Mouse (Mus musculus) T-cell, adult 2 months (primary cell): Measurements from ENCODE around the gene Prelp.
"Not testable (repeated sequence)": the region's sequence is repeated elsewhere in the genome, so short reads cannot be mapped to it uniquely, and the experiment has no call there.

Experiments
- DNase-seq: peaks from one replicate; pipeline ENCODE4 v3.0.0; 2022; ENCODE audit warnings: low spot score

The Prelp gene

DNA sequence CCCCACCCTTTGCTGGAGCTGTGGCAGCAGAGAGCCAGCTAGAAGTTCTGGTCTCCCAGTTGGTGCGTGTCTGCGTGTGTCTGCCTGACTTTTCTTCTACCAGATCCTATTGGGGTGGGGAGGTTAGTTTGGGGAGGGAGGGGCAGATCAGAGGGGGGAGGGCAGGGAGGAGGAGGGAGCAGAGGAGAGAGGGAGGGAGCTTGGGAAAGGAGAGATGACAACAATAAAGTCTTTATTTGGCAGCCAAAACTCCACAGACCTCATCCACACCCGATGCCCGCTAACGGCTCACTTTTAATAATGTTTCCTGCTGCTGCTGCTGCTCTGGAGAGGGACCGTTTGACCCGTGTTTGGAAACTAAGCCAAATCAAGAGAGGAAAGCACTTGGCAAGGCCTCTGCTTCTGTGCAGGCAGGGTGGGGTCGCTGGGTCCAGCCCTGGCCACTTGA is at the start of gene Prelp:
TSS of gene Prelp (minus strand) at position 111 of the 448 bp plus-strand sequence.
- DNase-seq: no peak

DNA sequence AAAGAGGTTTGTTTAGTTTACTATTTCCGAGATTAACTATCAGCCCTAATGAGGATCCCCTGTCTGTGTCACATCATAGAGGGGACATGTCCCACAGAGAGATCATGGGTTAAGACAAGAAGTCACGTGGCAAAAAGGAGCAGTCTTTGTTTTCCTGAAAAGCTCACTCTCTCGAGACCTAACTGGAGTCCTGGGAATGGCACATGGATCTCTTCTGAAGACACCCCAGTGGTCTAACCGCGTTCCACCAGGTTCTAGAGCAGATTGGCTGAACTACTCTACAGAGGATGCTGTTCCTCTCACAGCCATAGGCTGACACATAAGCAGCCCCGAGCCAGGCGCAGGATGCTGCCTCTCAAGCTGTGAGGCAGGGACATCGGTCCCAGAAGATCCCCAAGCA is 48.2 kb upstream of the Prelp start:
- DNase-seq: no peak

DNA sequence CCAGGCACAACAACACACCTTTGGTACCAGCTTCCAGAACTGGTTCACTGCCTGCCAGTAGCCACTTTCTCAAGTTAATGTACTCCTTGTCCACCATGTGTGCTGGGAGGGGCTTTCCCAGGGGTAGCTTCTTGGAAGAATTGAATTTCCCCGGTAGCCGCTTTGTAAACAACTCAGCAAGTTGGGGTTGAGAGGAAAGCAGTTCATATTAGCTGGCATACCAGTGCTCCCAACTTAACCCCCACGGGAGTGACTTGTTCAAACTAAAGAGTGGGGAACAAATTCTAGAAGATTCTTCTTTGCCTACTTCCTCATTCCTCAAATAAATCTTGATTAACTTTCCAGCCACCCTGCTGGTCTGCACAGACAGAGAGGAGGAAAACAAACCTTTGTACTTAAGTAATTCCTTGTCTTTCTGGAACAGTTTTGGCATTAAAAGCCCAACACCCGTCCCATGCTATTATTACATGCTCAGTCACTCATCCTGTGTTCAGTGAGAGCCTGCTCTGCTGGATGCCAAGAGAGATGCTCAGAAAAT is 47.6 kb upstream of the Prelp start:
- DNase-seq: no peak

DNA sequence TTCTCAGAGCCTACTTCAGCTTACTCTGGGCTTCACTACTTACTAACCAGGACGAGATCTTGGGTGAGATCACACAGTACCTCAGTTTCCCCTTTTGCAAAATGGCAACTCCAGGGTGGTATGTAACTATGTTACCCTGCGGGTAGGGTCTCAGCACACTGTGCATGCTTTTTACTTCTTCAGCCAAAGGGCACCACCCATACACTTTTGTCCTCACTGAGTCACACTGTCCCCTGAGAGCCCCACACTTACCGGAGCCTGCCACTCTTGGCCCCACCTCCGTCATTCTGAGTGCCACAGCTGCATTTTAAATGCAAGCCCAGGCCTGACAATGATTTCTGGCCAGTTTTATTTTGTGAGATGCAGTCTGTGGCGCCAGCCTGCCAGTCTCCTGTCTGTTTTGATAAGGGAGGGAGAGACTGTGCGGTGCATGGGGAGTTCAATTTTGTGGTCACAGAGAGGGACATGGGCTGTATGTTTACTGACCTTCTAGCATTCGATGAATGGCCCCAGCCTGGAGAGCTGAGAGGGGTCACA is 46.3 kb upstream of the Prelp start:
- no peak for DNase-seq

DNA sequence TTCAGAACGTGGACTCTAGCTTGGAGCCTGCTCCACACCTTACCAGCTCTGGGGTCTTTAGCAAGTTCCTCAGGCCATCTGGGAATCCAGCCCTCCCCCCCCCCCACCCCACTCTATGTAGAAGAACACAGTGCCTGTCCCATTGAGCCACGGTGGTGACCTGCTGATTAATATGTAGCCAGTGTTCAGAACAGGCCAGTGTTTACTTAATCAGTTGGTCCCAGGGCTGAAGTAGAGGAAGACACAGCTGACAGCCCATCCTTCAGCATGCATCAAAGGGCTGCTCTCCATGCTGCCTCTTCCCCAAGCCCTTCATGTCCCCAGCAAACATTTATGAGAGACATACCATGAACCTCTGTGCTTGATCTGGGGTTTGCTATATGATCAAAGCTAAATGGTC is 44.8 kb upstream of the Prelp start:
- no peak for DNase-seq

DNA sequence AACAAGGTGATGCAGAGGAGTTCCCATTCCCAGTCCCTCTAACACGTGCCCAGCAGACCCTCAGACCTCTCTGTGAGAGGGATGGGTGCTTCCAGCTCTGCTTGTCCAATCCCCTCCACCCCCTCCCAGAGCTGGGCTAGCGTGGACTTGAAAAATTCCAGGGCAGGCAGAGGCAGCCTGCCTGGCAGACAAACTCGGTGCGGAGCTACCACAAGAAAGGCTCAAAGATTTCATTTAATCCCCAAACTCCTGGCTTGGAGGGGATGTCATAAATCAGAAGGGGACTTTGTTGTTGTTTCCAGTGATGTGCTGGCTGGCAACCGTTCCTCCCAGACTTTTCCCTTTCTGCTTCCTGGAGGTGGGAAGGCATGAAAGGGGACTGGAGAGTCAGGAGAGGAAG is 44.1 kb upstream of the Prelp start:
- DNase-seq: no peak

DNA sequence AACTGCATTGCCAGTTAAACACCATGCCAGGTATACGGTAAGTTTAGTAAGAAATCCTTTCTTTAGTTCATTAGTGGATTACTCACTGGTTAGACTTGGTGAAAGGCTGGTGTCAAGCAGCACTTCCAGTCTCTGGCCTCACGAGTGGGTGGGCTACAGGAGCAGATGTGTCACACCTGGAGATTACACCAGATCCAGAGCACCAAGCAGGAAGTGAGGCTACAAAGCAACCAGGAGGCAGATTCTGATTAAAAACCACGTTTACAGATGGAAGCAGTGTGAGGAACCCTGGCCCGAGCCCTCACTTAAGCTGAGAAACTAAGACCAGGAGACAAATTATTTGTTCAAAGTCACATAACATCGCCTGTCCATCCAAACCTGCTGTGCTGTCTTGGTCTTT is 43.5 kb upstream of the Prelp start:
- no peak for DNase-seq

DNA sequence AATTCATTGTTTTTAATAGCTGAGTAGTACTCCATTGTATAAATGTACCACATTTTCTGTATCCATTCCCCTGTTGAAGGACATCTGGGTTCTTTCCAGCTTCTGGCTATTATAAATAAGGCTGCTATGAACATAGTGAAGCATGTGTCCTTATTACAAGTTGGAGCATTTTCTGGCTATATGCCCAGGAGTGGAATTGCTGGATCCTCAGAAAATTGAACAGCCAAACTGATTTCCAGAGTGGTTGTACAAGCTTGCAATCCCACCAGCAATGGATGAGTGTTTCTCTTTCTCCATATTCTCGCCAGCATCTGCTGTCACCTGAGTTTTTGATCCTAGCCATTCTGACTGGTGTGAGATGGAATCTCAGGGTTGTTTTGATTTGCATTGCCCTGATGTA is 42.4 kb upstream of the Prelp start:
- not testable (repeated sequence) for DNase-seq

DNA sequence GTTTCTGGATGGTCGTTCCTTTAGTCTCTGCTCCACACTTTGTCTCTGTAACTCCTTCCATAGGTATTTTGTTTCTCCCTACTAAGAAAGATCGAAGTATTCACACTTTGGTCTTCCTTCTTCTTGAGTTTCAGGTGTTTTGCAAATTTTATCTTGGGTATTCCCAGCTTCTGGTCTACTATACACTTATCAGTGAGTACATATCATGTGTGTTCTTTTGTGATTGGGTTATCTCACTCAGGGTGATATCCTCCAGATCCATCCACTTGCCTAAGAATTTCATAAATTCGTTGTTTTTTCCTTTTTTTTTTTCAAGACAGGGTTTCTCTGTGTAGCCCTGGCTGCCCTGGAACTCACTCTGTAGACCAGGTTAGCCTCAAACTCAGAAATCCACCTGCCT is 41.9 kb upstream of the Prelp start:
- not testable (repeated sequence) for DNase-seq

DNA sequence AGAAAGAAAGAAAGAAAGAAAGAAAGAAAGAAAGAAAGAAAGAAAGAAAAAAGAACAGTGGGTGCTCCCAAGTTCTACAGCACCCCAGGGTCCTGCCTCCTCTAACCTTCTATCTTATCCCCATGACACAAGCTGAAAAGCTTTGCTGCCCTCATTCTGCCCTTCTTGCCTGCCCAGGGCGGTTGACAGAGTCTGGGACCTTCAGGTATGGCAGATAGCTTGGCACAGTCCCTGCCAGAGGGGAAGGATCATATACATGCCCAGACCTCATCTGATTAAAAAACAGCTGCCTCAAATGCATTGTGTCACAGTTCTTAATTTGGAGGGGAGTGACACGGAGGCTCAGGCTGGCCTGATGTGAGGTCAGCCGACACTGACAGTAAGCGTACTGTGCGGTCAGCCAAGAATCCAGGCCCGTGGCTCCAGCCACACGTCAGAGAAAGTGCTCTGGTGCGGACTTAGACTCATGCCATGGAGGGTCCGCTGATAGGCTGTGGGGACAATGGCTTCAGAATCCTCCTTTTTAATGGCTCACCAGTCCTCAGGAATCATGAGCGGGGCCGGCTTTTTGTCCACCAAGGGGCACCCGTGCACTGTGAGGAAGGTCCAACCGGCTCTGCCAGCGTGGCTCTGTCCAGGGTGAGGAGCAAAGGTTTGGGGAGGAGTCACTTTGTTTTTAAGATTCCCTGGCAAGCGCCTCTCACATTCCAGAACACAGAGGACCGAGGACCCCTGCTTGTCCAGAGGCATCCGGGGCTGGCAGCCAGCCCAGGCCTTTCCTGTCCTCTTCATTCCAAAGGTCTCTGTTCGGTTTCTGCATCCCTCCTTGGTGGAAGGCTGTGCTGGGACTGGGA is 40.3 kb upstream of the Prelp start:
- no peak for DNase-seq

DNA sequence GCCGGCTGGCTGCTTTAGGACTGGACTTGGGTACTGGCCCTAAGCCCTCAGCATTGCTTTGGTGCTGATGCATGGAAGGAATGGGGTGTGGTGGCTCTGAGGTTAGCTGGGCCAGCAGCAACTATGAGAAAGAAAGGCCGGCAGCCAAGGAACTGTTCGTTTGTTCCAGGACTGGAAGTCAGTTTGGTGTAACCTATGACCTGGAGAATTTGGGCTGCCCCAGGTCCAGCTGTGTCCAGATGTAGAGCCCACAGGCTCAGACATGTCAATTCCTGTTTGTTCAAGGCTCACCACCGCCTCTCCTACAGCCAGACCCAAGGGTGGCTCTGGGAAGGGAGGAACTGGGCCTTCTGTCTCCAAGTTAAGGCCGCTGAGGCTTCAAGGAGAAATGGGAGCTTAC is 38.3 kb upstream of the Prelp start:
- DNase-seq: no peak

DNA sequence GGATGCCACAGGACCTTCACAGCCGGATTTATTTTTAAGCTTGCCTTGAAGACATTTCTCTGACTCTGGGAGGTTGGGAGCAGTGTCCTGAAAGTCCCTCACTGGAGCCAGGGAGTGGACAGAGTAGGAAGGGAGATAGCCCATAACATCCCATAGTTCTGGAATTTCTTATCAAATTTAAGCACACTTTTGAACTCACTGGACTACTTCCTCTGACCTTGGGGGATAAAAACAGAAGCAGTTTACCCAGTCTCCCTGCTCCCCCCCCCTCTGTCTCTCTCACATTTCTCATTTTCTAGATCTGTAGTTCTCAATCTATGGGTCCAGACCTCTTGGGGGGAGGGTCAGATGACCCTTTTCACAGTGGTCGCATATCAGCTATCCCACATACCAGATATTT is 32.8 kb upstream of the Prelp start:
- DNase-seq: no peak

DNA sequence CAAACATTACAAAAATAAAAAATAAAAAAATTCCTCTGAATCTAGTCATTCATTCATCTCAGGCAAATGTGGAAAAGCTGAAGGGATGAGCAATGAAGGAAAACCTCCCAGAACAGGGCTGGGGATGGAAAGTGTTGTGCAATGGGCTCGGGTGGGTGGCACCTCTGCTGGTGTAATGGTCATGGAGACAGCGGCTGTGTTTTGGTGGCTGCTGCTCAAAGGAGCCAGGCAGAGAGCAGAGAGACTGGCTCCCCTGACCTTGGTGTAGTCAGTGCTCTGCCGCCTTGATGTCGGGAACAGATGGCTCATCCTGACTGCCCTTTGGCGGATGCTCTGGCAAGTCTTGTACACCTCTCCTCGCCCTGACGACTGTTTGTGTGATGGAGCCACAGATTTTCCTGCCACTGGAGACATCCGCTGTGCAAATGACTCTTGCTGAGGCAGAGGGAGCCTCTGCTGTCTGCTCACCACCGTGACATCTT is 32.1 kb upstream of the Prelp start:
- DNase-seq: no peak

DNA sequence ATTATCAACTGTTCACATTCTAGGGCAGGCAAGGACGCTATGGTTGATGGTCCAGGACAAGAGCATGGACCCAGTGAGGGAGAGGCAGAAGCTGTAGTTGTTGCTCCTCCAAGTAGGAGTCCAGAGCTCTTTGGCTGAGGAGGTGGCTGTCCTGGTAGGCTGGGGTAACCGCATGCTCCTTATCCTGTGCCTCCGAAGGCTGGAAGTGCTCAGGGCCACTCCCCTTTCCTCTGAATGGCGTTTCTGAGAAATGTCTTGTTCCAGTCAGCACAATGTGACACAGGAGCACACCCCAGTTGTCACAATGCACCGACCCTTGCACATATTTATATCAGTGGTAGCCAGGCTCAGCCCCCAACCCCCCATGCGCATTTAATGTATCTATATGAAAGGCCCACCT is 30.4 kb upstream of the Prelp start:
- no peak for DNase-seq

DNA sequence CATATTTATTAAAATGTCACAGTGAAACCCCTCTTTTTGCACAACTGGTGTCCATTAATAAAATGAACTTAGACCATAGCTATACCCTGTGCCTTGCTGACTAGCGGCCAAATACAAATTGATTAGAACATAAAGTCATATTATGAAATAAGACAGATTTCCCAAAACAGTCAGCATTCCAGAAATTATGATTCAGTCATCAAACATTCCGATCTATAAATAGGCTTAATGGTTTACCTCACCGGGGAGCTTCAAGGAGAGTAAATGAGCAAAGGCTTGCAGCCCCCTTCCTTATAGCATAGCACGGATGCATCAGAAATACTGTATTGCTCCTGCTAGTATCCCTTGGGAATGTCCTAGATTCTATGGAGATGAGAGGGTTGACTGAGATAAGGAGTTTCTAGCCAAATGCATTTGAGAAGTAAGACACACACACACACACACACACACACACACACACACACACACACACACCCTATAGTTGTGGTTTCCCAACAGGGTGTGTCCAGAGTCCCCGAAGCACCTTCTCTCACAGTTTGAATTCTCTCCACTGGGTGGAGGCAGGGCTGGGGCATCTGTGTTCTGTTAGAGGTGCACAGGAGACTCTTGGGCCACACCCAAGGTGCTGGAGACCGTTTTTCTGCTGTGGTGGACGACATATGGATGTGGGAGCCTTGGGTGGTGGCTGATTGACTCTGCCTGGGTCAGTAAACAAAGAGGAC is 29.0 kb upstream of the Prelp start:
- no peak for DNase-seq

DNA sequence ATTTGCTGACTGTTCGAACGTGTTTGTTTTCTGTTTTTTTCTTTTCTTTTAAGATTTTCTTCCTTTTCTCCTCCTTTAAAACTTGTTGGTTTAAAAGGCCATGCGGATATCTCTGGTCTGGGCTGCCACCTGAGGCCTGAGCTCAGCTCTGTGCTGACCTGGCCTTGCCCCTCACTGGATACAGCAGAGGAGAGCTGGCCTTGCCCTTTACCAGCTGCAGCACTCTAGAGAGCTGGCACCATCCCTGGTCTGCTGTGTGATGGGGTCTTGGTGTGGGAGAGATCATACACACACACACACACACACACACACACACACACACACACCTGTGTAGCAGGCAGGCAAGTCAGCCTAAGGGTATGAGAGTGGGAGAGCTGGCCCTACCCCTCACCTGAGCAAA is 23.9 kb upstream of the Prelp start:
- no peak for DNase-seq

DNA sequence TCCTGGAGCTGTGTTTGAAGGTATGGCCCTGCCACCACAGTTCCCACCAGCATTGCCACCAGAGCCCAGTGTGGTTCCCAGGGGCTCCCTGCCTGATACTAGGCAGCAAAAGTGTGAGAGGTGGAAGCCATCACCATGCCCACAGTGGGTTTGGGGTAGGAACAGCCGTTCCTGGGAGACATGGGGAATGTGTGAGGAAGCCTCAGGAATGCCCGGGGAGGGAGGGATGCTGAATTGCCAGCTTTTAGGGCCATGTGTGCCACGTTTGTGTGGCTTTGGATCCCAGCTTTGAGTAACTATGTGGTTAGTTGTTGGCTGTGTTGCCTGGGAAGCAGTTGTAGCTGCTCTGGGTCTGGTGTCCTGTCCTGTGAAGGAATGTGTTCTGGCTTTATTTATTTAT is 20.7 kb upstream of the Prelp start:
- DNase-seq: no peak

DNA sequence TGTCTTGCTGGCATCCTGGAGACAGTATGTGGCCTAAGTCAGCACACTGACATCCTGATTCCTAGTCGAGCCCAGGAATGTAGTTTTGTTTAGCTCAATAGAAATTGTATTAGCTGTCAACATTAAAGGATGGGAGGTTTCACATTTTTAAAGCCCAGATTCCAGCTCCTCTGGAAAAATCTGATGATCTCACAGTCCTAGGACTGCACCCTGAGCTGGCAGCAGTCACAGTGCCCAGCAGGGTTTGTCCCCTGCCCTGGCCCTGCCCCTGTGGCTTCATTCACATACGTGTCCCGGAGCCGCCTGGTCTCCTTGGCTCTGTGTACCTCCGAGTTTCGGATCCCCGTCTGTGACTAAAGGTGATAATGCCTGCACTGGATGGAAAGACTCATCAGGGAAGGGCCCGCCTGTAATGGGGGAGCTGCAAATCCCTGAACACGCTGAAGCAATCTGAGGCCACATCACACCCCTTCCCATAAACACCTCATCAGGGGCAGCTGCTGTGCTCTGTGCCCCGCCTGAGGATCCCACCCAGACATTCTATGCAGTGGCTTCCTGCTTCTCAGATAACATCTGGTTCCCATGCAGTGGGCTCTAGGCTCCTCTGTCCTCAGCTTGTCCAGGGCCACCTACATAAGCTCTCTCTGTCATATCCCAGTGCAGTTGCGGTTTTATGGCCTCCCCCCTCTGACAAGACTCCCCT is 20.1 kb upstream of the Prelp start:
- DNase-seq: no peak

DNA sequence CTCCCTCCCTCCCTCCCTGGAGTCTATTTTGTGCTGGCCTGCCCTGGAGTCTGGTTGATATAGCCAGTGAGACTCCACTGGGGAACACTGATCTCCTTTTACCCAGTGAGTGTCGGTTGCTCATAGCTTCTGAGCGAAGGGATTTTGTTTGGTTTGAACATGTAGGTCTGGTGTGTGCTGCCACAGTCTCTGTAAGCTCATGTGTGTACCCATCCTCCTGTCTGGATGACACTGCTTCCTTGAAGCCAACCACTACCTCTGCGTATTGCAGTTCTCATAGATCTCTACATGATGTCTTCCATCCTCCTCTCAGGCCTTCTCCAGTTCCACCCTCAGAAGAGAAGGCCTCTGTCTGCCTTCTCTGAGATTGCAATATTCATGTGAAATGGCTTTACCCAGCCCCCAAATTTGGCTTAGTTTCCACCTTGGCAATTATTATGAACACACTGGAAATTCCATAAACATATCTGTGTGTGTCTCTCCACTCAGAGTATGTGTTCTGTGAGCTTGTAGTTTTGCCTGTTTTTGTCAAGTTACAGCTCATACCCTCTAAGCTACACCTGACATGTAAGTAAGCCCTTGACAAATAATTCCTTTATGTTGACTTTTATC is 19.4 kb upstream of the Prelp start:
- DNase-seq: no peak

DNA sequence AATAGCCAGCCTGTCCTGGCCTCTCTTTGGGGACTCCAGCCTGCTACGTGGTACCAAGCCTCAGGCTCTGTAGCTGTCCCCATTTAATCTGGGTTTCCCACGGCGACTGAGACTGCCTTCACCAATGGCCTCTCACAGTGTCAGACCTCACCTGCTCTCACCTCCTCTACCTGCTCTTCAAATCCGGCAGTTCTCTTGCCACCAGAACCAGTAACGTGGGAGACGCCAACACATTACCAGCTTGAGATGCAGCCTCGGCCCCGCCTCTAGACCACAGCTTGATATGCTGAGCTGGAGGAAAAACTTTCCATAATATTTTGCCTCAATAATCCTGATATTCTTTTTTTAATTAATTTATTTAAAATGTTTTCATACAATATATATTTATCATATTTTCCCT is 18.5 kb upstream of the Prelp start:
- no peak for DNase-seq

DNA sequence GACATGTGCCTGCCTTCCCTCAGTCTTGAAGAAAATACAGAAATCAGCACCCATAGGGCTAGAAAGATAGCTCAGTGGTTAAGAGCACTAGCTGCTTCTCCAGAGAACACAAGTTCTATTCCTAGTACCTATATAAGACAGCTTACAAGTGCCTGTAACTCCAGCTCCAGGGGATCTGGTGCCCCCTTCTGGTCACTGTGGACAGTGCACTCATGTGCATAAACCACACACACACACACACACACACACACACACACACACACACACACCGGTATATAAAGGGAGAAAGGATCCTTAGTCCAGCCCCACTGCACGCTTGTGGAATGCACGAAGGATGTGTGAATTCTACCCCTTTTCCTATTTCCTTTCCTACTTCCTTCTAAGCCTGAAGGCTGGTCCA is 15.0 kb upstream of the Prelp start:
- DNase-seq: no peak
